Mouse (Mus musculus): ENCODE measurements around the gene Copz1.

GRCm38 (mm10) chr15:103345789-103346188 is 73.3 kb downstream of the Copz1 start:
- TF ChIP-seq CTCF (IDR thresholded peaks at IDR 0.05; ENCODE audit: low read depth) (no peak), EP300 (IDR thresholded peaks at IDR 0.05; ENCODE audit: low read depth) (no peak)

All from heart, postnatal 0 days (tissue).